Mouse (Mus musculus) left cerebral cortex, postnatal 10 days (tissue): ENCODE results near the gene Evc2. TPM values are rescaled to one million over a fixed set of nuclear protein-coding genes. Genes with fewer than 3 reads are reported as not detected.

Experiments used
- DNase-seq, 2 experiments: peaks; one replicate each; pipeline ENCODE4 v3.0.0; 2021 to 2022; ENCODE audit warnings: low spot score in 2 of 2, mixed read lengths in 1 of 2; ENCODE audit errors: extremely low spot score in 1 of 2
- intact Hi-C: fragments of 180-260 bp; cut with DNase I; formaldehyde crosslinking; loops from one replicate; pipeline ENCODE4 v1.15.1; 2025
- total RNA-seq, 2 experiments: library from RNA; stranded (reverse); gene quantifications; 2 replicates each; pipeline ENCODE4 v1.2.3; 2021

Gene Evc2
- total RNA-seq, 2 experiments from 2014 or later, result 3.2 to 3.4 TPM

DNA sequence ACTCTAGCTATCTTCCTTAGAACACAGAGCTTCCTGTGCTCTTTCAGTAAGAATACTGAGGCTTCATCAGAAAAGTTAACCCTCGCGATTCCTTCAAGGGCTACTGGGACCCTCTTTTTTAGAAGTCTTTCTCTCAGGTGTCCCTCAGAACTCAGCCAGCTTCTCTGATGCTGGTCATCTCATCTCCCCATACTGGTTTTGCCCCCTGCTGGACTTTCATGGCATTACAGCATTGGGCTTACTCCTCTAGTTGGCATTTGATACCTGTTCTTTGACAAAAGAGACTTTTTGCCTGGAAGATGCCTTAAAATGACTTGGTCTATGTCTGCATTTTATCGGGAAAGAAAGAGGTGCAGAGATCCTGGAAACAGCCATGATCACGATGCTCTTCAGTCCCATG lies 16.1 kb downstream of the Evc2 start:
- intact Hi-C loops, result no loop called here
- DNase-seq, result peak in 1 of 2 experiments; percentile 43

DNA sequence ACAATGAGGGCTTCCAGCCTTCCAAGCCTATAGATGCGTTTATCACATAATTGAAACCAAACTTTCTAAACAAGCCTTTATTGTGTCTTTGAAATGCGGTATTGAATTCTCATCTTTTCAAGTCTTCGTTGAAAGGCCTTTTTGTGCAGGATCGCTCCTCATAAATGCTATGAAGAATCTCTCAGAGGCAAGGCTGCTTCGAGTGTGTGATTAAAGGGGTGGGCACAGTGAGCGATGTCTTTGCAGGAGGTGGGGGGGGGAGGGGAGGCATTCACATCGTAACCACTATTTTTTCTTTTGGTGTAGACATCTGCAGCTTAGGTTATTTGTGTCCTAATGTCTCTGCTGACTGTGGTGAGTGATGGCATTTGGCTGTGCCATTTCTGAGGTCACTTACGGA lies 17.7 kb downstream of the Evc2 start:
- no peak for DNase-seq
- intact Hi-C loops, result no loop called here

DNA sequence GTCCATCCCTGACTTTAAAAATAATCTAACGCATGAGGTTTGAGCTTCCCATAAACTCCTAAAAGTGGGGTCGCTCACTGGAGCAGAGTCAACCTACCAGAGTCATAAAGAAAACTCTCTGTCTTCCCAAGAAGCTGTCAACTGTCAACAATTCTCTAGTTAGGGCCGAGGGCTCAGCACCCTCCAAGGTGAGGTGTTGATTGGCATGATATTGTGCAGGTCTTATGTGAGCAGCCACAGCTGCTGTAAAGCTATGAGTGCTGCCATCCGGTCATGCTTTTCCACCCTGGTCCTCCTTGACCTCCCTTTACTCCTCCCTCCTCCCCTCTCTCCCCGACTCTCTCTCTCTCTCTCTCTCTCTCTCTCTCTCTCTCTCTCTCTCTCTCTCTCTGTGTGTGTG lies 24.3 kb downstream of the Evc2 start:
- DNase-seq, result no peak
- intact Hi-C loops, result no loop called here

DNA sequence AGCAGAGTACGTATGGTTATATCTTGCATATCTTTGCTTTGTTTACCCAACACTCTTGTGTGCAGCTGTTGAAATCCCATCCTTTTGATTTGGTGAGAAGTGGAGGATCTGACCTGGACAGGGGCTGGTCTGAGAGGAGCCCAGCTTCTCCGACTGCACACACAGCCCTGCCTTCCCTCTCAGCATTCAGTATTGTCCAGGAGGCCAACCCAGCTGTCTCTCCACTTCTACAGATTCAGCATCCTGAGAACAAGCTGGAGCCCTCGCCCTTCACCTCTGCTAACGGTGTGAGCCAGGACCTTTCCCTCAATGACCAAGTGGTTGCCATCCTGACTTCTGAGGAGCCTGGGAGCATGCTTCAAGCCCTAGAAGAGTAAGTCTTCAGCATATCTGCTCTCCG lies 25.0 kb downstream of the Evc2 start:
- intact Hi-C loops, result no loop called here
- DNase-seq, result no peak

DNA sequence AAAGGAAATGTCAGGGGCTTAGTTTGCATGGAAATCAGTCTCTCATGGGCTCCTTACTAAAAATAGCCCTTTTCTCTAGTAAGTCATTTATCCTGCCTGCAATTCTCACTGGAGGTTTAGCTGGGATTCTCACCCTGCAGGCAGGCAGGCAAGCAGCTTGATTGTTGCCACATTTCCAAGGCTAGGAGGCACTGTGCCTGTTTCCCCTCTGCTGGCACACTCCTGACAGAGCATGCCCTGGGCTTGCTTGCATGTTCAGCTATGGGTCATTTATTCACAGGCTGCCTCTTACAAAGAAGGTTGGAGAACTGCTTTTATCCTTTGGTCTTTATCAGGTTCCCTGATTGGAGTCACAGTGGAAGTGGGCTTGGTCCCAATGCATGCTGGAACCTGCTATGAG lies 27.5 kb downstream of the Evc2 start:
- DNase-seq, result no peak
- intact Hi-C loops, result no loop called here

DNA sequence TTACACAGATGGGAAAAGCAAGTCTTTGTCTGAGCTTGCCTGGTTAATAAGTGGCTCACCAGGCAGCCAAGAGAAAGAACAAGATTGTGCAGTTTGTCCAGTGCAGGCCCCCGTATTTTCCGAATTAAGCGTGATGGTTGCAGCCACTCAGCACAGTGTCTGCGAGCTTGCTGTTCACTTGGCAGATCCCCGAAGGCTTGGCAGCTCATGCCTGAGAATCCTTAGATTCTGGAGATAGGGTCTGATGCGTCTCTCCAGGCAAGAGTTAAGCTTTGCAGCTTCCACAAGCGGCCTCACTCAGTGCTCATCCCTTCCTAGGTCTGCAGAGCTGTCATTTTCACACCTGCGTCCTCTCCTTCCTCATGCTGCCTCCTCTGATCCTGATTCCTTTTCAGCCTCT lies 30.5 kb downstream of the Evc2 start:
- DNase-seq, result peak in 1 of 2 experiments; percentile 16
- intact Hi-C loops, result no loop called here

DNA sequence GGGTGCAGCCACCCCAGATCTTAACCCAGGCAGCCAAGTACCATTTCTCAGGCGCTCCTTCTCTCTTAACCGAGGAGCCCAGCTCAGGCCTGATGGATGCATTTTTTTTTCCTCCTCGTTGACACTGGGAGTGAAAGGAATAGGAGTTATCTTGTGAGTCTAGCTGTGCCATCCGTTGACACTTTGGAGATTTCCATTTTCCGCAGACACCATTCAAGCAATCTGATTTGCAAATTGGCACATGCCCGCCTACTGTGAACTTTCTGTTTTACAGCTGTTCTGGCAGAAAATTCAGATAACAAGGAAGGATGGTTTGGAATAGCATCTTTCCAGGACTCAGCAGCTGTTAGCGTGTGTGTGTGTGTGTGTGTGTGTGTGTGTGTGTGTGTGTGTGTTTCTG lies 39.1 kb downstream of the Evc2 start:
- intact Hi-C loops, result no loop called here
- DNase-seq, result no peak

DNA sequence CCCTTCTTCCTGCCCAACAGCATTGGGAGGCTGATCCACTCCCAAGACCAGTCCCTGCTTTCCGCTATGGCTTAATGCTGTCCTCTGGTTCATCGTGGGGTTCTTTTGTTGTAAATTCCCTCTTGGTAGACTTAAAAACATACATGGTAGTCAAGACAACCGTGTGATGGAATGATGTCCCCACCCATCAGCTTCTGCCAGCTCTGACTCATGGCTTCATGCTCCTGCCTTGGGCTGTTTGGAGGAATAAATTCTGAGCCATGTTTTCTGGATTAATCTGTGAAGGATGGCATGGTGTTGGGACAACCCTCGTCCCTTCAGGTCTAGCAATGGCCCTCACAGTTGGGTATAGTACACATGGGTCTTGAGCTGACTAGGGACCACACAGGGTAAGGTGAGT lies 42.3 kb downstream of the Evc2 start:
- intact Hi-C loops, result no loop called here
- DNase-seq, result no peak

DNA sequence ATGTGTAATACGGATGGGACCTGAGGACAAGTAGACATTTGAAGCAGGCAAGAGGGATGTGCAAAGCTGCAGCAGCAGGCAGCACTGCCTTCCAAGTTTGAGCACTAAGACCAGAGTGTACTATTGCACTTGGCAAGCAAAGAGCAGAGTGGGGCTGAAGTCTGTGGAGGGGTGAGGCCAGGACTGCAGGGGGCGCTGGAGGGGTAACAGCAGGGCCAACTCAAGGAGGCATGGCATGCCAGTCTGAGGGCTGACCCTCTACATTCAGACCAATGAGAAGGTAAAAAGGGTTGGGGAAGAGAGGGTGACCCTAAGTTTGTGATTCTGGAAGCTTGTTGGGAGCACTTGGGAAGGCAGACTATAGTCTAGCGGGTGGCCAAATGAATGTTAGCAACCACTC lies 45.3 kb downstream of the Evc2 start:
- DNase-seq, result no peak
- intact Hi-C loops, result no loop called here

DNA sequence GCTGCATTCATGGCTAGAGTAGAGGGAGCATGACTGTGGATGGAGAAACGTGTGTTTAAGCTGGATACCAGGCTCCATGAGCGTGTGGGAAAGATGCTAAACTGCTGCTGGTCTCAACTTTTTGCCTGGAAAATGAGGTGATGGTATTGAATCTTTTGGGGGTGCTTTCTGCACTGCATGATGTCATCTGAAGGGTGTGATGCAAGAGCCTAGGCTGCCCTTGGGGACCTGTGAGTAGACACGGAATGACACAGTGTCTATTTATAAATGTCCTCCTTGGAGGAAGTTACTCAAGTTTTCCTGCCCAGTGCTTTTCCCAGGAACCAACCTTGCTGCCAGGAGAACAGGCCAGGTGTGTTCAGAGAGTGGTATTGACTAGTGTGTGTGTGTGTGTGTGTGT lies 50.3 kb downstream of the Evc2 start:
- no peak for DNase-seq
- intact Hi-C loops, result no loop called here

DNA sequence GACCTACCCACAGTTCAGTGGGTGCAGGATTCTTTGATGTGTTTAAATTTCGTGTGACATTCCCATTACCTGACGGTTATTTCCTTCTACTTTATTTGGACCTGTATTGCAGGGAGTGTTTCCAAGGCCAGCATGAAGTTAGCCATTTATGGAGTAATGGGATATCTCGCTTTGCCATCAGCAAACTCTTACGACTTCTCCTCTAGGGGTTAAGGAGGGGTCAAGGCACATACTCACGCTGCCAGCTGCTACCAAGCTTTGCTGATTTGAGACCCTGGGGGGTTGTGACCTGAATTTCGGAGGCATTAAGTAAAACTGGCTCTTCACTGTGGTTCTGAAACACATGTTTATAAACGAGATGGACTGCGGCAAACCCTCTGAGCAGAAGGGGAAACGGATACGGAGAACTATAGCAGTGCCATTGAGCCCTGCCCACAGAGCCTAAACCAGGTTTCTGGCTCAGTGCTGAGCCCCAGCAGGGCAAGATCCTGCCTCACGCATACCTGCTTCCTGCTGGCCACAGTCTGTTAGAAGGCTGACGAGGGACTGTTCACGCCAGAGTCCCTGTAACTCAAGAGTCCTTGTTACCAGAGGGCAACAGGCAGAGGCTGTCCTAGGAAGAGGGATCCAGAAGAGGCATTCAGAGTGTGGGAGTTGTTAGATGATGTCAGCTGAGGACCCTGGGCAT lies 51.7 kb downstream of the Evc2 start:
- intact Hi-C loops, result no loop called here

DNA sequence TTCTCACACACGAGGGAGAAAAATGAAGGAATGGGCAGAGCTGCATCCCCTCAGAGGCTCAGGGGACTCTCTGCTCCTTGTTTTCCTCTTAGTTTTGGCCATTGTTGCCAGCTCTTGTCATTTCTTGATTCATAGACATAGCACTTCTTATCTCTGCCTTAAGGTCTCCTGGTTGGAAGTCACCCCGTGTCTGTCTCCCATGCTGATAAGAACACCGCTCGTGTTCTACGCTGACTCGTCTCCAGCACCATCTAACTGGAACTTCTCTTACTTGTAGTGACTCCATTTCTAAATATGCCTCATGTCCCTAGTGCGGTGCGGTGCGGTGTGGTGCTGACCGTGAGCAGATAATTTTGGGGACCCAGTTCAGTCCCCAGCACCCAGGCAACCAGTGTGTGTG lies 52.6 kb downstream of the Evc2 start:
- intact Hi-C loops, result no loop called here
- DNase-seq, result no peak

More for the DNA sequence above, 51.7 kb downstream of the Evc2 start:
- no peak for DNase-seq

DNA sequence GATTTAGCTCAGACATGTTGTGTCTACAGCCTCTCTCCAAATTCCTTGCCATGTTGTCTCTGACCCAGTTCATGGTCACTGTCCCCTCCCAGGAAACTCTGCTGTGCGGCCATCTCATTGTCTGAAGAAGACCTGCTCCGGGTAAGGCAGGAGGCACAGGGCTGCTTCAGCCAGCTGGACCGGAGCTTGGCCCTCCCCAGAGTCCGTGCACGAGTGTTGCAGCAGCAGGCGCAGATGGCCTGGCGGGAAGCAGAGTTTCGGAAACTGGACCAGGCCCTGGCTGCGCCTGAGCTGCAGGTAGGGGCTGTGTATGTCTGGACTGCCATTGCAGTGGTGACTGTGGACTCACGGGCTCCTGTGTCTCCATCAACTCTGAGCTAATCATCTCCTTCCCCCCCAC lies 53.6 kb downstream of the Evc2 start:
- DNase-seq, result no peak
- intact Hi-C loops, result no loop called here

DNA sequence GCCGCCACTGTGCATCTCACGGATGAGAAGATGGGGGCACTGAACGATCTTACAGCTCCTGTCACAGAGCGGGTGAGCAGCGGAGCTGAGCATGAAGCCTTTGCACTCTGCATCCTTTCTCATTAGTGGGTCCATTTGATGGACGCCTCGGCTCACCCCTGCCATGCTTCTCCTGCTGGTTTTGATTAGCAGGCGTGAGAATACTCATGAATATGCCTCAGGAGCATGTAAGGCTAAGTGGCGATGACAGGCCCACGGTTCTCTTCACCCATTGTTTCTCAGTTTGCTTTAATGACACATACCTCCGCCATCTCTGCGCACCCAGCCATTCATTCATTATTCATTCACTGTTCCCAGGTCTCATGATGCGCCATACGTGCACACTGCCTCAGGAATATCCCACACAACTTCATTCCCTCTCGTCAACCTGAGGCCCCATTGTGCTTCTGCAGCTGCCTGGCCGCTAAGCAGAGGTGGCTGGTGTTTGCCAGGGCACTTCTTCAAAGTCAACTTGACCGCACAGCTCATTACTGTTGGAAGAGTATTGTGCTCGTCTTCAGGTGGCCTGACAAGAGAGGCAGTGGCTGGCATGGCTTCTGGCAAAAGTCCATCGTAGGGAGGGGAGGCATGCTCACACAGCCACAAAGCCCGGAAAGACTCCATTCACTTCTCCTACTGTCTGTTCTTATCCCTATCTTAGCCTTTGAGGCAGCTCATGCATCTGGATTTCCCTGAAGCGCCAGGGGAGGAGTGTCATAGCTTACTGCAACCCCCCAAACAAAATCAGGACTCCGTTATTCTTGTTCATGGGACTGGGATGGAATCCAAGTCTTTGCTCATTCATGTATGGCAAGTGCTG lies 57.1 kb downstream of the Evc2 start:
- DNase-seq, result no peak
- intact Hi-C loops, result no loop called here

DNA sequence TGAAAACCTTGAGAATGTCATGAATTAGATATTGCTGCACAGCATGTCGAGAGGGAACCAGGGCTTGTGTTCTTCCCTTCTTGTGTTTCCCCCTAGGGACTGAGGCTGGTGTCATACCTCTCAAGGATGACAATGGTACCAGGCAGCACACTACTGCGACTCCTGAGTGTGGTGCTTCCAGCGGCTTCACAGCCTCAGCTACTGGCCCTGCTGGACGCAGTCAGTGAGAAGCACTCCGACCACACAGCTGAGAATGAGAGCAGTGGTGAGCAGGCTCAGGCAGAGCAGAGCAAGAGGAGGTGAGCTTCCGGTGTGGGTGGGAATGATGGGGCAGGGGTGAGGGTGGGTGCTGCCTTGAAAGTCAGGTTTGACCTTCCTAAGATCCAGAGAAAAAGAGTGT lies 80.7 kb downstream of the Evc2 start:
- DNase-seq, result no peak
- intact Hi-C loops, result no loop called here

DNA sequence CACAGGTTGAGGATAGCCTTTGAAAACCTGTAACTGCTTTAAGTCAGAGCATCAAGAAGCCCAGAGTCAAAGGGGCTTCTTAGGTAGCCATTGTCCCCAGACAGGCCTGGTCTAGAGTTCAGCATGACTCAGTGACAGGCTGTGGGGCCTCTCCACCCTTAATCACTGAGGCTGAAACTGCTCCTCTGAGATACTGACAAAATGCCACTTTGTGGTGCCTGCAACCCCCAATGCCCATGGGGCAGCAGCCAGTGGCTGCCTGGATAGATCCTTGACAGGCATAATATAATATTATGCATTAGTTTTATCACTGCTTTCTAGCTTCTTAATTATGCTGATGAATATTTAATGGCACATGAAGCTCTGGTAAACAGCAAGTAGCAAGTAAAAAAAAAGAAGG lies 88.9 kb downstream of the Evc2 start:
- DNase-seq, result no peak
- intact Hi-C loops, result no loop called here

DNA sequence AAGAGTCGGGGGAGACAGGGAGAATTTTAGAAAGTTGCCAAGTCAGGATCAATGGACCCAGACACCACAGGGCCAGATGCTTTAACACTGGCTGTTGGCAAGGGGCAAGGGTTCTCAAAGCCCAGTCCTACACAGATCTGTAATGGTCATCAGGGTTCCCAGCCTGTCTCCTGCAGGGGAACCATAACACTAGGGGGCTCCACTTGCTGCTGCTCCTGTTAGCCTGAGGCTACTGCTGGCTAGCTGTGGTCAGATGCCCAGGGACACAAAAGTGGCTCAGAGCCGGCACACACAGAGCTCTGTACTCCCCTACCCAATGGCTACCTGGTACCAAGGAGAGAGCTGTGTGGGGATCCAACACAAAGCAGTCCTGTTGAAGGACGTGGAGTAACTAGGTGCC lies 97.1 kb downstream of the Evc2 start:
- intact Hi-C loops, result loop anchor here (5.0 kb wide), 1 partner anchor 282 kb away; the partner anchor contains the start of gene Stk32b
- DNase-seq, result no peak

DNA sequence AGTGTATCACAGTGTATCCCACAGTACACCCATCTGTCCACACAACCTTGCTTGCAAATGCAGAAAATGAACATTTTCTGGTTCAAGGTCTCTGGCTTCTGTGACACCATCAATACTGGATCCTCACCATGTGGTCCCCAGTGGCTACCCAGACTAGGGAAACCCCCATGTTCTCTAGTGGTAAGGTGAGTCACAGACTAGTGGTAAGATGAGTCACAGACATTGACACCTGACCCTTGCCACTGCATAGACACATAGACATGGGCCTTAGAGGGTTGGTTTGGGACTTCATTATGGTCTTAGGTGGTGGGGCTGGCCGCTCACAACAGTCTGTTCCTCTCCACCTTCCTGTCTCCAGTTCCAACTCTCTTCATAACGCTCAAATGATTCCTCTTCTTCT lies 104.5 kb downstream of the Evc2 start:
- intact Hi-C loops, result no loop called here

DNA sequence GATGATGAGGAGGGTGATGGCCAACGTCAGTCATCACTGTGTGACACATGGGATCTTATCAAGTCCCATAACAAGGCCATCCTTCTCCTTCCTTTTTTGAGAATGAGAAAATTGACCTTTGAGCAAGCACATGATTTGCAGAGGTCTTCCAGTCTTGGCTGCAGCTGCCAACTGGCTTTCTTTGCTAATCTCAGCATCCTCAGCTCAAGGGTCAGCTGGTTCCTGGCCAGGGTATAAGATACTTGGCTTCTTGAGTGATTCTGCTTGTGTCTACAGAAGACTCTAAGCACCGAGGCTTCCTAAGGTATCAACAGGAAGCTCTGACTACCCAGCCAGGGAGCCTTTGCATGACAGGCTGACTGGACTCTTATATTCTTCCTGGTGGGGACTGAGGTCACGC lies 109.2 kb downstream of the Evc2 start:
- intact Hi-C loops, result no loop called here
- no peak for DNase-seq

More for the DNA sequence above, 104.5 kb downstream of the Evc2 start:
- no peak for DNase-seq

DNA sequence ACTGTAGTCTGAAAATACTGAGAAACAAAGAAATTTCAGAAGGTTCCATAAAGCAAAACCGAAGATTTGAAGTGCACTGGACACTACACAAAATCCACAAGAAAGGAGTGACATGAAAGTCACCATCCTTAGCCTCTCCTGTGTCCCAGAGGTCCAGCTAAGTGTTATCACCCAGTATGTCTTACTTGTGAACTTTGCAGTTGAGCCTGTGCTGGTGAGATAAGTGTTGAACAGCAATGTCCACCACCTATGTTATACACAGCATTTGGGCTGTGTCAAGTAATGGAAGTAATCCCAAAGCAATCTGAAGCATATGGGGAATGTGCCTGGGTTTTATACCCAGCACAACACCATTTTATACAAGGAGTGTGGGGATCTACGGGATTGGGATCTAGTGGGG lies 118.3 kb downstream of the Evc2 start:
- DNase-seq, result no peak
- intact Hi-C loops, result no loop called here
